Mouse (Mus musculus): ENCODE measurements around the gene Klf7.

GRCm38 (mm10) chr1:64040061-64040686 is 81.9 kb downstream of the Klf7 start:
- TF ChIP-seq MAX (IDR thresholded peaks at IDR 0.05) (no peak), CTCF (IDR thresholded peaks at IDR 0.05; ENCODE audit: control insufficient read depth, insufficient read depth, insufficient read length) (no peak), USF1 (IDR thresholded peaks at IDR 0.05; ENCODE audit: low read depth) (no peak), MYOG (IDR thresholded peaks at IDR 0.05; ENCODE audit: control insufficient read depth, extremely low read depth, insufficient read length) (no peak), MYOD1 (IDR thresholded peaks at IDR 0.05; ENCODE audit: control insufficient read depth, insufficient read length, low read depth) (no peak)

Data from C2C12 (cell line).